Mouse (Mus musculus) midbrain, embryonic 13.5 days (tissue): ENCODE measurements at regions not wholly inside any gene's neighbourhood (a gene's known extent, or its start where the extent isn't known, plus 50 kb on each side); places are given as distances from the start of the nearest gene placed in this dataset.

Source experiments
- ATAC-seq: fragments of 200-750 bp; cut with Nextera tagmentation; 2 replicates; pipeline ENCODE4 v1.8.0; 2017; ENCODE audit warnings: mild to moderate bottlenecking, moderate TSS enrichment, moderate library complexity
- H3K27ac ChIP-seq: fragments of 300-500 bp; sonication (generic); 2 replicates; pipeline ENCODE4 v1.5.1; 2015; ENCODE audit warnings: inconsistent platforms, mild to moderate bottlenecking, moderate library complexity
- H3K27me3 ChIP-seq: fragments of 300-500 bp; sonication (generic); 2 replicates; pipeline ENCODE4 v1.6.1; 2015; ENCODE audit warnings: mild to moderate bottlenecking, inconsistent platforms
- H3K36me3 ChIP-seq: fragments of 300-500 bp; sonication (generic); 2 replicates; pipeline ENCODE4 v1.6.1; 2015; ENCODE audit warnings: mild to moderate bottlenecking, inconsistent platforms
- H3K4me1 ChIP-seq: fragments of 300-500 bp; sonication (generic); replicated peaks from 2 replicates; pipeline ENCODE4 v1.6.1; 2015; ENCODE audit warnings: inconsistent platforms
- H3K4me2 ChIP-seq: fragments of 300-500 bp; sonication (generic); replicated peaks from 2 replicates; pipeline ENCODE4 v1.6.1; 2015; ENCODE audit warnings: moderate library complexity, mild to moderate bottlenecking, inconsistent platforms
- H3K4me3 ChIP-seq: fragments of 300-500 bp; sonication (generic); replicated peaks from 2 replicates; pipeline ENCODE4 v1.5.1; 2015; ENCODE audit warnings: mild to moderate bottlenecking, inconsistent platforms
- H3K9ac ChIP-seq: fragments of 300-500 bp; sonication (generic); replicated peaks from 2 replicates; pipeline ENCODE4 v1.6.1; 2015; ENCODE audit warnings: mild to moderate bottlenecking, inconsistent platforms
- H3K9me3 ChIP-seq: fragments of 300-500 bp; sonication (generic); 2 replicates; pipeline ENCODE4 v1.6.1; 2016; ENCODE audit warnings: mild to moderate bottlenecking, inconsistent platforms
- WGBS: fragments of 180-500 bp; shearing (Covaris S2); methylation state at CpG from one replicate; pipeline ENCODE4 v1.1.7; 2015; 5-methylcytosine and 5-hydroxymethylcytosine counted together

- H3K4me2 ChIP-seq = no peak overlapping the region
- no peak overlapping the region for H3K27ac ChIP-seq
- no peak overlapping the region for H3K4me3 ChIP-seq
- no peaks in the 10 kb centered on the region for H3K9me3 ChIP-seq
- H3K27me3 ChIP-seq = no peaks in the 10 kb centered on the region
- 73% methylated on average over 1 of the region's 1 CpGs for WGBS
- no peaks in the 10 kb centered on the region for H3K4me1 ChIP-seq
- peak; percentile 48; the same call in 1 of the 2 replicates for ATAC-seq
- H3K36me3 ChIP-seq = no peaks in the 10 kb centered on the region
- H3K9ac ChIP-seq = no peak overlapping the region
Observed at GRCm38 (mm10) chr1:108797053-108797801, 1185.0 kb upstream of the Cdh7 start.

GRCm38 (mm10) chr1:108800101-108800500 is 1182.1 kb upstream of the Cdh7 start:
- H3K27ac ChIP-seq = no peak overlapping the region
- no peak overlapping the region for H3K9ac ChIP-seq
- 71% methylated on average over 4 of the region's 4 CpGs for WGBS
- H3K4me1 ChIP-seq = no peaks in the 10 kb centered on the region
- H3K4me2 ChIP-seq = no peak overlapping the region
- no peaks in the 10 kb centered on the region for H3K27me3 ChIP-seq
- no peak for ATAC-seq
- H3K36me3 ChIP-seq = no peaks in the 10 kb centered on the region
- no peak overlapping the region for H3K4me3 ChIP-seq
- no peaks in the 10 kb centered on the region for H3K9me3 ChIP-seq

- ATAC-seq = no peak
- 84% methylated on average over 2 of the region's 2 CpGs for WGBS
- Histone ChIP-seq H3K36me3 (no peaks in the 10 kb centered on the region), H3K27ac (no peak overlapping the region), H3K4me2 (no peak overlapping the region), H3K9ac (no peak overlapping the region), H3K4me3 (no peak overlapping the region), H3K27me3 (no peaks in the 10 kb centered on the region), H3K9me3 (no peaks in the 10 kb centered on the region), H3K4me1 (no peaks in the 10 kb centered on the region)
Observed at GRCm38 (mm10) chr1:108827238-108827637, 1155.0 kb upstream of the Cdh7 start.
